Mouse (Mus musculus): Measurements from ENCODE around the gene Ttll3.
A peak's percentile ranks its signal among the peaks of the same experiment; 100 is the strongest.

Gene Ttll3

DNA sequence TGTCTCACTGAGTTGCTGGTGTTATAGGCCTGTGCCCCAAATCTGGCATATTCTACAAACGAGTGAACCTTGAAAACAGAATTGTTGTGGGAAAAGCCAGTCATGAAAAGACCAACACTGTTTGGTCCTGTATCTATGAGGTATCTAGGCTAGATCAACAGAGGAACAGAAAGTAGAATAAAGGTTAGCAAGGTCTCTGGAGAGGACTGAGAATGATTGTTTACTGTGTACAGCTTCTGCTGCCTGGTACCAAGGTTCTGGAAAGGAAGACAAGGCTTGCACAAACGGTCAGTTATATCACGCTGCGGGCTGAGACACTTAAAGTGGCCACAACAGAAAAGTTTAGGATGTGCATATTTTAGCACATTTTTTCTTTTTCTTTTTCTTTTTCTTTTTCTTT, 37.6 kb downstream of the Ttll3 start:
- DNase-seq: no peak

DNA sequence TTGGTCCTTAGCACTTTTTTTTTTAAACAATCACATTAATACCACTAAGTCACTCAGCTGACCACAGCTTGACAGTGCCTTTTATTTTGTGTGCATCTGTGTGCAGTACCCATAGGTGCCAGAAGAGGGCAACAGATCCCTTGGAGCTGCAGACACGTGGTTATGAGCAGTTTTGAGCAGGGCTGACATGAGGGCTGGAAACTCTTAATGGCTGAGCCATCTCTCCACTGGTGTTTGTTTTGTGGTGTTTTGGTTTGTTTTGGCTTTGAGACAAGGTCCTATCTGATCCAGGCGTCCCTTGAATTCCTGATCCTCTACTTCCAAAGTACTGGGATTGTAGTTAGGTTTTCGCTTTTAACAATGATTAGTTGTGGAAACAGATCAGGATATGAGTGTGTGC, 38.3 kb downstream of the Ttll3 start:
- no peak for DNase-seq

DNA sequence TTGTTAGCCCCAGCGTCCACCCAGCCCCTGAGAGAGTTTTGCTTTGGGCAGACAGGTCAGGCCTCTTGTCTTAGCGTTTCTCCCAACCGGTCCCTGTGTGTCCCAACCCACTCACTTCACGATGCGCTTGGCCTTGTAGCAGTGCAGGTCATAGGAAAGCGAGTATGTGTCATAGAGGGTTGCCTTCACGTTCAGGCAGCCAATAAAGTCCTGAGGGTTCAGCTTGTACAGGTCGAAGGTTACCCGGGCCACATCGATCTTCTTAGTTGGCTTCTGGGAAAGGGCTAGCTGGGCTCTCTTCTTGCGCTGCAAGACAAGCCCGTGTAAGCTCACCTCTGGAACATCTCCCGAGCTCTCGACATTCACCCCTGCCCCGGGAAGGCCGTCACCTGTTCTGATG, 38.9 kb downstream of the Ttll3 start:
- DNase-seq: no peak

DNA sequence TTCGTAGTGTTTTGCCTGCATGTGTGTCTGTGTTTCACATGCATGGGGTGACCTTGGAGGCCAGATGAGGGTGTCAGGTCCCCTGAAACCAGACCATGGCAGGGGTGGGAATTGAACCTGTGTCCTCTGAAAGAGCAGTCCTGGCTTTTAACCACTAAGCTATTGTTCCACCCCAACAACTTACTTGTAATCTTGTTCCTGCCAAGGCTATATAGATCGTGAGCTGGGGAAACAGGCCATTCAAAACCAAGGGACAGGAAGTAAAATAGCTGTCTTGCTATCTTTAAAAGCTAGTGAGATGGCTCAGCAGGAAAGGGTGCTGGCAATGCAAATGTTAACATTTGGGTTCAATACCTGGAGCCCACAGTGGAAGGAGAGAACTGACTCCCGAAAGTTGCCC, 40.9 kb downstream of the Ttll3 start:
- no peak for DNase-seq

DNA sequence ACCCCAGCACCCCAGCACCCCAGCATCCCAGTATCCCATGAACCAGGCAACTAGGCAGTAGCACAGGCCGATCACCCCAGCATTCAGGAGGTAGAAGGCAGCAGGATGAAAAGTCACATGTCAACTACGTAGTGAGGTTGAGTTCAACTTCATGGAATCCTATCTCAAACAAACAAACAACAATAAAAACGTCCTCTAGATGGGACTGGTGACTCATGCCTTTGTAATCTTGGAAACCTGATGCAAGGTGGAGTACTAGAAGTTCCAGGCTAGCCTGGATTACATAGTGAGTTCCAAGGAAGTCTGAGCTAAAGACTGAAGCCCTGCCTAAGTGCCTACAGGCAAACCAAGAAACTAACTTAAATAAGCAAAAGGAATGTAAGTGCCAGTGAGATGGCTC, 41.8 kb downstream of the Ttll3 start:
- no peak for DNase-seq

DNA sequence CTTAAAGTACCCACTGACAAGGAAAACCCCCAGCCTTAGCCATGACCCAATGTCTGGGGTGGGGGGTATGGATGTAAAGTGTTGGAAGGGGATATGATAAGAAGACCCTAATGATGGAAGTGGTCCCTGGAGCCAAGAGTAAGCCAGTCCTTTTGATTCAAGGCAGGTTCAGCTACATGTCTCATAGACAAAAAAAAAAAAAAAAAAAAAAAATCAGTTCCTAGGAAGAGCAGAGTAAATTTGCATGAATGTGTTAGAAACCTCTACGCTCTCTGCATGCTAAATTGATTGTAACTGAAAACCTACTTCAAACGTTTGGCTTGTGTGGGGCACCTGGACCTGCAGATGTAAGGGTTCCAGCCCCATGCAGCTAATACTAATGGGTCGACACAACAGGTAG, 42.7 kb downstream of the Ttll3 start:
- no peak for DNase-seq

DNA sequence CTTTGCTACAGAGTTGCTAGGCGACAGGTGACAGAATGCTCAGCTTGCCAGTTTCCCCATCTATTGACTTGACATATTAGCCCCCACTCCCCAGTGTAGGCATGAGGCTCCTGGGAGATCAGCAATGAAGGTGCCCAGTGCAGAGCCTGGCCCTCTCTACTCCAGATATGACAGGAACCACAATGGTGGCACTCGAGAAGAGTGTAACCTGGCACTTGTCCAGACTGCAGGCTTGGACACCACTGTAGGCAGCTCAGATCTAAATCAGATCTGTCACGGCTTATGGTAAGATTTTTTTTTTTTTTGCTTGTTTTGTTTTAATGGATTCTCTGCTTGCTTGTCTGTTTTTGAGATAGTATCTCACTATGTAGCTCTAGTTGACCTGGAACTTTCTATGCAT, 44.6 kb downstream of the Ttll3 start:
- no peak for DNase-seq

DNA sequence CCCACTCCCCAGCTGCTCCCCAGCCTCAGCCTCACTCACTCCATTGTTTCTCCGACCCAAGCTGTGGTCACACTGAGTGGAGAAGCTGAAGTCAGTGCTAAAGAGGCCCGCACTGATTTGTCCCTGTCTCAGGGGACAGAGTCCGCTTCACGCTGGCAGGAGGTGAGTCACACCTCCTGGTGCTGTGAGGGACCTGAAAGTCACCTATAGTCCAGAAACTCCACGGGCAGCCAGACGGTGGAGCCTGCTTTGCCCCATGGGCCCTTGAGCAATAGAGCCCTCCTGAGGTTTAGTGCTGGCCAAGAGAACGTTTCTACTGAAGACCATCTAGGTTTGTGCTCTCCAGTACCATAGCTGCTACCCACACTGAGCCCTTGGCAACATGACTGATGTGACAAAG, 45.6 kb downstream of the Ttll3 start:
- no peak for DNase-seq

DNA sequence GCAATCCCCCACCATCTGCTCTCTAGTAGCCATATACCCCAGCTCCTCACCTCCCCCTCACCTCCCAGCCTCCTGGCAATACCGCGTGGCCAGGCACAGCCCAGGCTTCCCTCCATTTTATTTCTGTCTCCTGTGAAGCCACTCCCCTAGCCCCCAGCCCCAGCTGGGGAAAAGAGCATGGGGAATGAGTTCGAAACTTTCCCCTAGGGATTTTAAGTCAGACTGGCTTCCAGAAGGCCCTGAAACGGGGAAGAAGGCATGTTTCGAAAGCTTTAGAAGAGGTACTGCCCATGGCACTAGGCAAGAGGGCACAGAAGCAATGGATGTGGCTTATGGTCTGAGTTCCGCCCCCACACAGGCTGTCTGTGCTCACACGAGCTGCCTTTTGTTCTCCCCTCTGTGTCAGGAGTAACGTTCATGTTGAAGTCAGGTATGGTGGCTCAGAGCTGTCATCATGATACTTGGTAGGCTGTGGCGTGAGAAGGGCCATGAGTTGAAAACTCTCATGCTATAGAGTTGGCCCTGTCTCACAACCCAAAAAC, 46.7 kb downstream of the Ttll3 start, which contains the start of gene Cidec:
TSS of gene Cidec (minus strand) at position 97 of the 542 bp plus-strand sequence.
- no peak for DNase-seq

DNA sequence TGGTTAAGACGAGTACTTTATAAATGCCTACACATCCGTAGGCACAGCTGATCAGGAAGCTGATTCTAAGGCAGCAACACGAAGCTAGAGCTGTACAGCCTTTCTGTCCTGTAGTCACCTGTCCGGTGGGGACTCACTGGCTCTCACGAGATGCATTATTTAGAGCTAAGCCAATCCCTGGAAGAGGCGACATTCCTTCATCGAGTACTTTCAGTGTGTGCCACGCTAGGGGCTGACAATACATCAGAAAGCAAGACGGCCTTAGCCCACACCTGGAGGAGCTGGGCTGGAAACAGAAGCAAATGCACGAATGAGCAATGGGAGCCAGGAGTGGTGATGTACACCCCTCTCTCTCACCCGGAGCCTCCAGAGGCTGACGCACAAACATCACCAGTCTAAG, 48.1 kb downstream of the Ttll3 start:
- DNase-seq: no peak

DNA sequence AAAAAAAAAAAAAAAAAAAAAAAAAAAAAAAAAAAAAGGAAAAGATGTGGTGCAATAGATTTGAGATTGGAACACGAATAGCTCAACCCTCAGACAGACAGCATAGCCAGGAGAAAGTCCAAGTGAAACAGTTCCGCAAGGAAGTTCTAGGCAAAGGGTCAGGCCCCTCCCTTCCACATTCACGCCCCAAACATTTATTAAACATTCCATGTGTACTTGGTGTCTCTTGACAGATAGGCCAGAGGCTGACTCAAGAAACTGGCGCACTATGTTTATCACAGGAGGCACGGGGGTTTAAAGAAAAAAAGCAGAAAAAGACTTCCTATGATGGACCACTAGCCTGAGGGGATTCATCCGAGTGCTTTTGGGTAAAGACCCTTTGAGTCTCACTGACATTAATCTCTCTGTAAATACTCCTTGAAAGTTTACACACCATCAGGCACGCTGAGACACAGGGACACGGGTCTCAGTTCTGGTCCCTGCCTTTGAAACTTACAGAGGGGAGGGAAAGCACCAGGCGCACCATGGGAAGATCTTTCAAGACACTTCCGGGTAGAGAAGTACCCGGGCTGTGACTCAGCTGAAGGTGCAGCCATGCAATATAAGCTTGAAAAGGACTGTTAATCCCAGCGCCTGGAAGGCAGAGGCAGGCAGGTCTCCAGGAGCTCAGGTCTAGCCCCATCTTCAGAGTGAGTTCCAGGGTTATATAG, 49.8 kb downstream of the Ttll3 start:
- DNase-seq: no peak

DNA sequence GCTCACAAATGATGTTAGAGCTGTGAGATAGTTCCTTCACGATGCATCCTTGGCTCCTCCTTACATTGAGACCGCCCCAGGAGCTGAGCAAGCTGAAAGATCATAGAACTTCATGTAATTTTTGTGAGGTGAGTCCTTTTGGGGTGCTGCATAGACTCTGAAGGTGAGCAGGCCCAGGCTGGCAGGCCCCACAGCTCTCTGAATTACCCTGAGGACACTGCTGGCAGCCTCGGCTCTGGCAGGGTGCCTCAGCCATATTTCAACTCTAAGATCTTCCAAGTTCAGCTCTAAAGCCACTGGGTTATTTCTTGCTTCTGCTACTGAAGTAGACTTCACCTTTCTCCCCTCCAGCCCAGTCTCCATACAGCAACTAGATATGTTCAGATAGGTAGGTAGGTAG, 51.6 kb downstream of the Ttll3 start:
- no peak for DNase-seq

DNA sequence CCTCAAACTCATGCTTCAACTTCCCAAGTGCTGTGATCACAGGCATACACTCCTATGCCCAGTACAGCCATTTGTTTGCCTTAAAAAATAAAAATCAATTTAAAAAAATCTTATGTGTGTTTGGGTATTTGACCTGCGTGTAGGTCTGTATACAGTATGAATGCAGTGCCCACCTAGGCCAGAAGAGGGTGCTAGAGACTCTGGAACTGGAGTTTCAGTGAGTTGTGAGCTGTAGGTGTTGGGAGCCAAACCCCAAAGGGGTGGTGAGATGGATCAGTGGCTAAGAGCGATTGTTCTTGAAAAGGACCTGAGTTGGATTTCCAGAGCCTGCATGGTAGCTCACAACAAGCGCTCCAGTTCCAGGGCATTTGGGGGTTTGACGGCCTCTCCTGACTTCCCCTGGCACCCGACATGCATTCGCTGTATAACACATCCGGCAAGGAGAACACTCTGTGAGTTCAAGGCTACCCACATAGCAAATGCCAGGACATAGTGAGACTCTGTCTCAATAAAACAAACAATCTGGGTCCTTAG, 52.2 kb downstream of the Ttll3 start:
- peak; percentile 80 for DNase-seq

DNA sequence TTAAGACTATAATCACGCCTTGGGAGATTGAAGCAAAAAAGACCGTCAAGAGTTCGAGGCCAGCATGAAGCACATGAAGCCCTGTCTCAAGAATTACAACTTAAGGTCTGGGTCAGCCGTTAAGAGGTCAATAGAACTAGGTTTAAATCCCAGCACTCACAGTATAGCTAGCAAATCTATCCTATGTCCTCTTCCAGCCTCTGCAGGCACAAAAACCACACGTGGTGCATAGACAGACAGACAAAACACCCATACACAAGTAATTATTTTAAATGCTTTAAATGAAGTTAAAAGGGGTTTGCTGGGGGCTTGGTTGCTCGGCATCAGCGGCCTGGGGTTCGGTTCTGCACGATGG, 53.0 kb downstream of the Ttll3 start:
- no peak for DNase-seq

DNA sequence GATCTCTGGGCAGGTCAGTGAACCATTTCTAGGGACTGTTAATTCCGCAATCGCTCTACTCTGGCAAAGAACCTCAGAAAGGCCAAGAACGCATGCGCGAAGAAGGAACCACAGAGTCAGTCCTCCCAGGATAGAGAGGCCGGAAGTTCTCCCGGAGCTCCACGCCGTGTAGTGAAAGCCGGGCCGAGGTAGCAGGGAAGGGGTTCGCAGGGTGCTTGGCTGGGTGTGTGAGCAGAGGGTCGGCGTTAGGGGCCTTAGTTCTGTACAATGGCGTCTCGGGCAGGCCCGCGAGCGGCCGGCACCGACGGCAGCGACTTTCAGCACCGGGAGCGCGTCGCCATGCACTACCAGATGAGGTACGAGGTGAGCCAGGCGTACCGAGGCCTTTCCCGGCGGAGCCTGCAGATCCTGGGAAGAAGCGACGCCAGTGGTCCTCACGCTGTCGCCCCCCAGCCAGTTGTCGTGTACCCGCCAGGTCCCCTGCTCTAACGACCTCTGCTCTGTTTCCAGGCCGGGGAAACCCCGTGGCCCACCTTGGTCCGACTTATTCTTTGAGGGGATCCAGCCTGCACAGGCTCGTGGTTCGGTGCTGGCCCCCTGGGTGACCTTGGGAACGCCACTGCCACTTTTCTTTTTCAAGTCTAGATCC, 53.5 kb downstream of the Ttll3 start, which contains the start of gene Jagn1:
TSS of gene Jagn1 (plus strand) at position 128 of the 649 bp plus-strand sequence.
- DNase-seq: peak; percentile 90

DNA sequence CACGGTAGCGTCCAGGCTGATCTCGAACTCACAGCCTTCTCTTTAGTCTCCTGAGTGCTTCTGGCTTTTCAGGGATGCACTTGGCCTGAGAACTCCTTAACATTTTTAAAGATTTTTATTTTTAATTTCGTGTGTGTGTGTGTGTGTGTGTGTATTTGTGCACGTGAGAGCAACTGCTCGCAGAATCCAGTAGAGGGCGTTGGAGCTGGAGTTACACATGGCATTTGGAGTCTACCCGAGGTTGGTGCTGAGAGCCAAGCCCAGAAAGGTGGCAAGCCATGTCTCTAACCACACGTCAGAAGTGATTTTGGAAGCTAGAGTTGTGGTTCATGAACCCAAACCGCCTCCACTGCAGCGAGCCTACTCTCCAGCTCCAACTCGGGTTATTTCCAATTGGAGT, 54.0 kb downstream of the Ttll3 start:
- DNase-seq: no peak

DNA sequence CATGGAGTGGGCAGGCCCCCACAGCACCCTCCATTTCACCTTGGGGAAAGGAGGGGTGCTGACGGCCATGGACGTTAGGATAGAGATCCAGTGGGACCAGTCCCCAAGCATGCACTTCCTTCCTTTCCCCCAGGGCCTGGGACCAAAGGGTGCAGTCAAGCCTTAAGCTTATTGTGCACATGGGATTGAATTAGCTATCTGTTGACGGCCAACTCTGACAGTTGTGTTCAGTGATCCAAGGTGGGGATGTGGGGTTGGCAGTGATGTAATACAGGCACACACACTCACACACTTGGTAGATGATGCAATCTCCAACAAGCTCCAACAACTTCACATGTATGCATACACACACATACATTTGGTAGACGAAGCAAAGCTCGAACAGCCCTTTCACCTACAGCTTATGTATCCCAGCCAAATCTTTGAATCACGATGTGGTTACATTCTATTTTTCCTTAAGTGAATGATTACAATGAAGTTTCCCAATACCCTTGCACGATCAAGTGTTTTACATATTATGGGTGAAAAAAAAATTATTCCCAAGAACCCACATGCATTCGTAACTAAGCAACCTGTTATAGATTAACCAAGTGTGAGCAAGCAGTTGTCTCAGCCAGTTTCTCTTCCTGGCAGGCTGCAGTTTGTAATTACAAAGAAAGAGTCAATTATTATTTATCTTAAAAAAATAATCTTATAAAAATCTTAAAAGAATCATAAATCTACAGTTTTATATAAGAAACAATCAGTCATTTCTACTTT, 55.3 kb downstream of the Ttll3 start:
- DNase-seq: no peak

DNA sequence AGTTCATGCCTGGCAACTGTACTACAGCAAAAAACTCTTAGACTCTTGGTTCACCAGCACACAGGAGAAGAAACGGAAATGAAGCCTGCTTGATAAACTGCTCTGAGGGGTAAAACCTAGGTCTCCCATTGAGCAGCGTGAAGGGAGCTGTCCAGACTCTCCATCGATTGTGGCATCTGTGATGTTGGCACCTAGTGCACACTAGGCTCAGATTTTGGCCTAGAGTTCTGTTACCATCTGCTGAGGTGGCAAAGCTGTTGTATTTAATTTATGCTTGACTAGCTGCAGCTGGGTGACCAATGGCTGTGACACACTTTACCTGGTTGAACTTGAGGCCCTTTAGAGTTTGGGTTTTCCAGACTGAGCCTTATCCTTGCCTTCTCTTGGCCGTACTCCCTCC, 58.6 kb downstream of the Ttll3 start:
- no peak for DNase-seq

DNA sequence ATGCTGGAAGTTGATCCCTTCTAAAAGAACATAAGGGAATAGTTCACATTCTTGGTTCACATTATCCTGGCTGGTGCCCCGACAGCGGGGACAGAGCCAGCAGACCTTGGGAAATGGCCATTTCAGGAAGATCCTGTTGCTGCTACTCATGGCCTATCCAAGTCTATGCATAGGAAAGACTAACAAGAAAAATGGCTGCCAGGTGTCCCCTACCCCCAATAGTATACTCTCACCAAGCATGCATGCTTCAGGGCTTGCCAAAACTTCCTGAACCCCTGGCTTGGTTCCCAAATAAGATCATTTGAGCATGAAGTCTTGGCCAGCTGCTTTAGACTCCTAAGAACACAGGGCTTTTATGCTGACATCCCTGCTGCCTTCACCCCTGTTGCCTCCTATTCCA, 62.8 kb downstream of the Ttll3 start:
- no peak for DNase-seq

DNA sequence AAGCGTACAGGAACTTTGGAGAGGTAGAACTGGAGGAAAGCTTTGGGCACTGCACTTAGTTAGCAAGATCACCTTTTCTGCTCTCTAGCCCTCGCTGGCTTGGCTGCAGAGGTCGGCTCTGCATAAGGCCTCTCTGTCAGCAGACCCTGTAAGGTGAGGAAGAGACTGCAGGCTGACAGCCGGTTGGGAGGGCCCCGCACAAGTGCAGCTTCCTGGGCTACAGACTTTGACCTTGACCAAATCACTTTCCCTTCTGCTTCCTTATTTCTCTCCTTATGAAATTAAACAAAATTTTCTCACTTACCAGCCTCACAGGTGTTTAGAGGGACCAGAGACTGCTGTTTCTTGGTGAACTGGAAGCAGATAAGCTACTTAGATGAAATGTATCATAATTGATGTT, 65.9 kb downstream of the Ttll3 start:
- DNase-seq: no peak

DNA sequence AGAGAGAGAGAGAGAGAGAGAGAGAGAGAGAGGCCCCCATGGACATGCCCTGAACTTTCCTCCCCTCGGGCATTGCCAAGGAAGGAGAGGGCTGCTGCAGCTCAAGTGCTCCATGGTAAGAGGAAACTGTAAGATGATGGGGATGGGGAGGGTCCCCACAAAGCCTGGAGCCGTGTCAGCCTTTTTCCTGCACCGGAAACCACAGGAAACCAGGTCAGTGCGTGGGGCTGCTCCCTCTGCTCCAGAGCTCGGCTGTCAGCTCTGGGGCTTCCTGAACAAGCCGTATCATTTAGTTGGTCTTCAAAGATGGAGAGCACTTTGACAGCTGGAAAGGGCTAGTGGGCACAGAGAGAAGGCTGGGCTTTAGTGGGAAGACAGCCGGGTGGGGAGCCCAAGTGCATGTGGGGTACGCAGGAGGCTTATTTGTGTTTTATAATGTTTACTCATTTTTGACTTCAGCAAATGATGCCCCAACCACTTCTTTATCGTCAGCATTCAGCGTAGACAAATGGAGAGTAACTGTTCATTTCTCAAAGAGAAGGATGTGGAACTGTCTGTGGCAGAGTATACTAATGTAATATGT, 69.0 kb downstream of the Ttll3 start, which contains the start of gene Il17re:
TSS of gene Il17re (plus strand) at position 533 of the 583 bp plus-strand sequence.
- no peak for DNase-seq

DNA sequence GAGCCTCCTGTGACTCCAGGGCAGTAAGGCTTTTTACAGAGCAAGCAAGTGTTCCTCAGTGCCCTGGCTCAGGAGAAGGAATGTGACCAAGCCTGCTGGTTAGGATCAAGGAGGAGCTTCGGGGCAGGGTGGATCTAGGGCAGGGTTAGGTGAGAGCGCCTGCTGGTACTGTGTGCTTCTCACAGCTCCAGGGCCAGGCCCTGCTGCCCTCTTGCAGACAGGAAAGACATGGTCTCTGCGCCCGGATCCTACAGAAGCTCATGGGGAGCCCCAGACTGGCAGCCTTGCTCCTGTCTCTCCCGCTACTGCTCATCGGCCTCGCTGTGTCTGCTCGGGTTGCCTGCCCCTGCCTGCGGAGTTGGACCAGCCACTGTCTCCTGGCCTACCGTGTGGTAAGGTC, 69.6 kb downstream of the Ttll3 start:
- DNase-seq: no peak

DNA sequence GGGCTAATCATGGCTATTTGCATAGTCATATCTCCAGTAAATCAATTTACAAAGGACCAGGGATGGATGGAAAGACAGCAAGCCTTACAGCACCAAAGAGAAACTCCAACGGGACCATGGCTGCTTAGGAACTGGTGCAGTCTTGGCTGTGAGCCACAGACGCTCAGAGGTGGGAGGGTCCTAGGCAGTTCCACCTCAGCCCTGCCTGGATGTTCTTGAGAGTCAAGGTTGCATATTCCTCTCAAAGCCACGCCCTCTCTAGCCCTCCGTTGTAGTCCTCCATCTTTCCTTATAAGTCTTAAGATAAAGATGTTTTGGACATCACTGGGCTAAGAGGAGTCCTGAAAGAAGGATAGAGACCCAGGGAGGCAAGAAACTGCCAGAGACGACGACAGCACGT, 75.0 kb downstream of the Ttll3 start:
- DNase-seq: no peak
